Mouse (Mus musculus): ENCODE results near the gene App. TPM values are rescaled to one million over a fixed set of nuclear protein-coding genes. Genes with fewer than 3 reads are reported as not detected.
A peak's percentile ranks its signal among the peaks of the same experiment; 100 is the strongest.

App gene
- polyA plus RNA-seq, 1 experiment from 2014 or later: 197 TPM

GRCm38 (mm10) chr16:85041153-85041959 is 132.2 kb downstream of the App start:
- Histone ChIP-seq H3K9ac (no peak overlapping the region), H3K4me1 (peaks cover 7% of the 10 kb centered on the region; the same call in 1 of the 2 replicates), H3K27ac (peak overlapping the region; percentile 11), H3K9me3 (no peaks in the 10 kb centered on the region), H3K4me2 (no peak overlapping the region), H3K4me3 (no peak overlapping the region), H3K27me3 (no peaks in the 10 kb centered on the region), H3K36me3 (peaks cover 22% of the 10 kb centered on the region)
- 28% methylated on average over 3 of the region's 3 CpGs for WGBS
- 0 out of 2 replicates have a peak, but pooled peaks have one; percentile 39 for ATAC-seq (ENCODE audit: insufficient number of reproducible peaks, insufficient read depth, low FRiP score, low TSS enrichment, low read depth)

DNA sequence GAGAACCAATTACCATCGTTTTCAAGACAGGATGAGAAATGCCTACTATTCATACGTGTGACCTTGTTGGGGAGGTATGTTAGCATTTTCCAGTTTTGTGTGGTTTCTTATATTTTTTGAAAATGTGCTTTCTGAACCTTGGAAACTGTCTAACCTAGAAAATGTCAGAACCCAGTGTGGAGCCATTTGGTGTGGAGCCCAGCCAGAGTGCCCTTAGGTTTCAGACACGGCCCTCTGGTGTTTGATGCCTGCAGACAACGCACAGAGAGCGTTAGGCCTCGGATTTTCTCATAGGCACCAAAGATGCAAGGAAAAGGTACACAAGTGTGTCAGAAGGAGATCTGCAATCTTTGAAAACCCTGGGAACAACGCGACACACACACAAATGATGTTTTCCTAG is 134.8 kb downstream of the App start:
- H3K4me1 ChIP-seq: peaks cover 7% of the 10 kb centered on the region; the same call in 1 of the 2 replicates
- no peaks in the 10 kb centered on the region for H3K9me3 ChIP-seq
- no peaks in the 10 kb centered on the region for H3K27me3 ChIP-seq
- H3K4me2 ChIP-seq: no peak overlapping the region
- H3K9ac ChIP-seq: no peak overlapping the region
- peaks cover 25% of the 10 kb centered on the region for H3K36me3 ChIP-seq
- no peak for ATAC-seq (ENCODE audit: insufficient number of reproducible peaks, insufficient read depth, low FRiP score, low TSS enrichment, low read depth)
- H3K4me3 ChIP-seq: no peak overlapping the region
- no peak overlapping the region for H3K27ac ChIP-seq
- 95% methylated on average over 8 of the region's 8 CpGs for WGBS

DNA sequence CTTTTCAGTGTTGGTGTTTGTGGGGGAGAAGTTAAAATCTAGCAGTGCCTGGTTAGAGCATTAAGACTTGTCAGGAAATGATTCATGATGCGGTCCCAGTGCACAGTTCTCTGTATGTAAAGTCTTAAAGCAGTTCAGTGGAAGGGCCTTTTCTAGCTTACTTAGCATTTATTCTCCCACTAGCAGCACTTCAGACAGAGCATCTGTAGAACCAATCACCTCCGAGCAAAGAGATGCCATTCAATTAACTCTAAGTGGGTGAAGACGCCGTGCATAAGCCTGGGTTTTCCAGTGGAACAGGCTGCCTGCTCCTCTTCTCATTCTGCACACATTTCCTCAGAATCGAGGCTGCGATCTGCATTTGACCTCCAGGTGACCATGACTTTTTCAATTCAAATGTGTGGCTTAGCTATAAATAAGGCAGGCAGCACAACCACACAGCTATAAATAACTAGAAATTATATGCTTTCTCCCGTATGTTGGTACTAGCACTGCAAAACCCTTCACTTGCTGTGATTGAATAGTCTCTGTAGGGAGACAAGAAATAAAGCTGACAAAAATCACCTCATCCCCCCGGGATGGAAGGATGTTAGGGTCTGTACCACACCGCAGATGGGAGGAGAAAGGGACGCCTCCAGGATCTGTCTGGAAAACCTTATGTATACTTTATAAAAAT is 135.5 kb downstream of the App start:
- H3K27ac ChIP-seq: no peak overlapping the region
- H3K4me1 ChIP-seq: peaks cover 7% of the 10 kb centered on the region; the same call in 1 of the 2 replicates
- no peaks in the 10 kb centered on the region for H3K9me3 ChIP-seq
- peaks cover 20% of the 10 kb centered on the region for H3K36me3 ChIP-seq
- H3K4me2 ChIP-seq: no peak overlapping the region
- H3K27me3 ChIP-seq: no peaks in the 10 kb centered on the region
- H3K9ac ChIP-seq: no peak overlapping the region
- no peak for ATAC-seq (ENCODE audit: insufficient number of reproducible peaks, insufficient read depth, low FRiP score, low TSS enrichment, low read depth)
- H3K4me3 ChIP-seq: no peak overlapping the region
- 72% methylated on average over 10 of the region's 10 CpGs for WGBS

DNA sequence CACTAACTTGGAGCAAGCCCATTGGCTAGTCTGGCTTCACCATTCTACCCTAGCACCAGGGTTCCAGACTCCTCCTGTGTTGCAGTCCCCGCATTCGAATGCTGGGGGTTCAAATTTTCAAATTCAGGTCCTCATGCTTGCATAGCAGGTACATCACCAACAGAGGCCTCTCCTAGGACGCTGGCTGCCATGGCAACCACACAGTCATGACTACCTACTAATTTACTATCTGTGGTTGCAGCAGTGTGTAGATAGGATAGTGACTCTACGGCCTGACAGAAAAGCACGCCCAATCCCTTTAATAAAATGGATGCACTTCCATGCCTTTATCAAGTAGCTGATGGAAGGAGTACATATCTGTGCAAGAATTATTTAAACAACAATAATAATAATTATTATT is 137.8 kb downstream of the App start:
- 90% methylated on average over 5 of the region's 5 CpGs for WGBS
- no peak for ATAC-seq (ENCODE audit: insufficient number of reproducible peaks, insufficient read depth, low FRiP score, low TSS enrichment, low read depth)
- H3K4me3 ChIP-seq: no peak overlapping the region
- no peak overlapping the region for H3K9ac ChIP-seq
- no peak overlapping the region for H3K27ac ChIP-seq
- H3K4me1 ChIP-seq: no peaks in the 10 kb centered on the region
- H3K9me3 ChIP-seq: no peaks in the 10 kb centered on the region
- no peak overlapping the region for H3K4me2 ChIP-seq
- peaks cover 30% of the 10 kb centered on the region for H3K36me3 ChIP-seq
- H3K27me3 ChIP-seq: no peaks in the 10 kb centered on the region

- WGBS: 86% methylated on average over 5 of the region's 5 CpGs
- Histone ChIP-seq H3K4me1 (no peaks in the 10 kb centered on the region), H3K27ac (no peak overlapping the region), H3K4me3 (no peak overlapping the region), H3K27me3 (no peaks in the 10 kb centered on the region), H3K36me3 (peaks cover 47% of the 10 kb centered on the region), H3K9ac (no peak overlapping the region), H3K9me3 (no peaks in the 10 kb centered on the region), H3K4me2 (no peak overlapping the region)
- no peak for ATAC-seq (ENCODE audit: insufficient number of reproducible peaks, insufficient read depth, low FRiP score, low TSS enrichment, low read depth)
Observed at GRCm38 (mm10) chr16:85033747-85034146, 139.8 kb downstream of the App start.

- ATAC-seq (ENCODE audit: insufficient number of reproducible peaks, insufficient read depth, low FRiP score, low TSS enrichment, low read depth): no peak
- Histone ChIP-seq H3K4me2 (no peak overlapping the region), H3K9ac (no peak overlapping the region), H3K4me3 (no peak overlapping the region), H3K36me3 (peaks cover 56% of the 10 kb centered on the region), H3K9me3 (no peaks in the 10 kb centered on the region), H3K27ac (no peak overlapping the region), H3K4me1 (no peaks in the 10 kb centered on the region), H3K27me3 (no peaks in the 10 kb centered on the region)
- 95% methylated on average over 12 of the region's 12 CpGs for WGBS
Observed at GRCm38 (mm10) chr16:85030810-85031209, 142.8 kb downstream of the App start.

DNA sequence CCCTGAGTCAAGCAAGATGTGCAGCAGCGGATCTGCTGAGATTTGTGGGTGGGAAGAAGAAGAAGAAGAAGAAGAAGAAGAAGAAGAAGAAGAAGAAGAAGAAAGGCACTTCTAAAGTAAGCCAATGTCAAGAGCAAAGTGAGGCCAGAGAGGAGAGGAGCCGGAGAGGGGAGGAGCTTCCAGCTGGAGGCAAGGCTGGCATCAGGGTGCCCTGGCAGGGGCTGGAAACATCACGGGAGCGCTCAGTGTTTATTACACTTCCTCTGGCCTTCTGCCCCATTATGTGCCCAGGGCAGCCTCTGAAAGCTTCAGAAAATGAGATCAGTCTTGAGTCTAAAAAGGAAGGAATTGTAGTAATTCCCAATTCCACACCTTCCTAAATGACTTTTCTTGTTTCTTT is 145.2 kb downstream of the App start:
- Histone ChIP-seq H3K4me1 (no peaks in the 10 kb centered on the region), H3K27me3 (no peaks in the 10 kb centered on the region), H3K27ac (no peak overlapping the region), H3K9me3 (no peaks in the 10 kb centered on the region), H3K4me2 (no peak overlapping the region), H3K36me3 (peaks cover 78% of the 10 kb centered on the region), H3K9ac (no peak overlapping the region), H3K4me3 (no peak overlapping the region)
- 88% methylated on average over 4 of the region's 4 CpGs for WGBS
- ATAC-seq (ENCODE audit: insufficient number of reproducible peaks, insufficient read depth, low FRiP score, low TSS enrichment, low read depth): no peak

DNA sequence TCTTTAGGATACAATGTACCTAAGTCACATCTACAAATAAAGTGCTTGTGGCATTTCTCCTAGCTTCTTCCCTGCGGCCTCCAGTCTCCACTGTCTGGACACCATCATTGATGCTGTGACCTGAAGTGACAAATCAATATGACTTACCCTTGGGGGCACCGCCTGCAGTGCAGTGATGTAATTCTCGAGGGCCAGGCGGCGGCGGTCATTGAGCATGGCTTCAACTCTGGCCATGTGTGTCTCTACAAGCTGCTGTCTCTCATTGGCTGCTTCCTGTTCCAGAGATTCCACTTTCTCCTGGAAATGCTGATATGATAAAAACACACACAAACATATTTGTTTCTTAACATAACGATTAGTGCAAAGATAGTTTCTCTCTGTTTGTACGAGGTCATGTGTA is 148.9 kb downstream of the App start:
- Histone ChIP-seq H3K9ac (no peak overlapping the region), H3K4me1 (no peaks in the 10 kb centered on the region), H3K27ac (no peak overlapping the region), H3K4me3 (no peak overlapping the region), H3K9me3 (no peaks in the 10 kb centered on the region), H3K36me3 (peaks cover 59% of the 10 kb centered on the region), H3K4me2 (no peak overlapping the region), H3K27me3 (no peaks in the 10 kb centered on the region)
- 97% methylated on average over 8 of the region's 8 CpGs for WGBS
- no peak for ATAC-seq (ENCODE audit: insufficient number of reproducible peaks, insufficient read depth, low FRiP score, low TSS enrichment, low read depth)

- no peak for ATAC-seq (ENCODE audit: insufficient number of reproducible peaks, insufficient read depth, low FRiP score, low TSS enrichment, low read depth)
- 71% methylated on average over 3 of the region's 3 CpGs for WGBS
- H3K27ac ChIP-seq: no peak overlapping the region
- peaks cover 46% of the 10 kb centered on the region for H3K36me3 ChIP-seq
- no peak overlapping the region for H3K4me3 ChIP-seq
- H3K4me2 ChIP-seq: no peak overlapping the region
- no peaks in the 10 kb centered on the region for H3K9me3 ChIP-seq
- H3K27me3 ChIP-seq: no peaks in the 10 kb centered on the region
- no peaks in the 10 kb centered on the region for H3K4me1 ChIP-seq
- no peak overlapping the region for H3K9ac ChIP-seq
Observed at GRCm38 (mm10) chr16:85023106-85023505, 150.5 kb downstream of the App start.

- 85% methylated on average over 9 of the region's 9 CpGs for WGBS
- ATAC-seq (ENCODE audit: insufficient number of reproducible peaks, insufficient read depth, low FRiP score, low TSS enrichment, low read depth): no peak
- Histone ChIP-seq H3K9ac (no peak overlapping the region), H3K4me3 (no peak overlapping the region), H3K4me2 (no peak overlapping the region), H3K36me3 (peaks cover 29% of the 10 kb centered on the region), H3K27me3 (no peaks in the 10 kb centered on the region), H3K4me1 (no peaks in the 10 kb centered on the region), H3K9me3 (no peaks in the 10 kb centered on the region), H3K27ac (no peak overlapping the region)
Observed at GRCm38 (mm10) chr16:85020696-85021323, 152.8 kb downstream of the App start.

- Histone ChIP-seq H3K27ac (no peak overlapping the region), H3K9me3 (no peaks in the 10 kb centered on the region), H3K4me1 (no peaks in the 10 kb centered on the region; the same call in 1 of the 2 replicates), H3K9ac (no peak overlapping the region), H3K4me2 (no peak overlapping the region), H3K36me3 (peaks cover 25% of the 10 kb centered on the region), H3K4me3 (no peak overlapping the region), H3K27me3 (no peaks in the 10 kb centered on the region)
- ATAC-seq (ENCODE audit: insufficient number of reproducible peaks, insufficient read depth, low FRiP score, low TSS enrichment, low read depth): no peak
- 82% methylated on average over 5 of the region's 5 CpGs for WGBS
Observed at GRCm38 (mm10) chr16:85019273-85019672, 154.3 kb downstream of the App start.

Data from embryonic facial prominence, embryonic 13.5 days (tissue).